Mouse (Mus musculus) neural tube, embryonic 13.5 days (tissue): Measurements from ENCODE around the gene 1700020N01Rik. TPM values are rescaled to one million over a fixed set of nuclear protein-coding genes. Genes with fewer than 3 reads are reported as not detected.

Experiments
- ATAC-seq: fragments of 200-750 bp; cut with Nextera tagmentation; 2 replicates; pipeline ENCODE4 v1.8.0; 2017; ENCODE audit warnings: low read depth, mild to moderate bottlenecking, moderate TSS enrichment, moderate library complexity
- H3K27ac ChIP-seq: fragments of 300-500 bp; sonication (generic); replicated peaks from 2 replicates; pipeline ENCODE4 v1.5.1; 2015; ENCODE audit warnings: moderate library complexity, mild to moderate bottlenecking, inconsistent platforms
- H3K27me3 ChIP-seq: fragments of 300-500 bp; sonication (generic); 2 replicates; pipeline ENCODE4 v1.6.1; 2015; ENCODE audit warnings: mild to moderate bottlenecking, inconsistent platforms
- H3K36me3 ChIP-seq: fragments of 300-500 bp; sonication (generic); 2 replicates; pipeline ENCODE4 v1.6.1; 2015; ENCODE audit warnings: mild to moderate bottlenecking, inconsistent platforms
- H3K4me1 ChIP-seq: fragments of 300-500 bp; sonication (generic); replicated peaks from 2 replicates; pipeline ENCODE4 v1.6.1; 2015; ENCODE audit warnings: inconsistent platforms
- H3K4me2 ChIP-seq: fragments of 300-500 bp; sonication (generic); 2 replicates; pipeline ENCODE4 v1.6.1; 2015; ENCODE audit warnings: inconsistent platforms, mild to moderate bottlenecking, moderate library complexity
- H3K4me3 ChIP-seq: fragments of 300-500 bp; sonication (generic); 2 replicates; pipeline ENCODE4 v1.5.1; 2015; ENCODE audit warnings: mild to moderate bottlenecking, inconsistent platforms
- H3K9ac ChIP-seq: fragments of 300-500 bp; sonication (generic); 2 replicates; pipeline ENCODE4 v1.6.1; 2015; ENCODE audit warnings: moderate library complexity, mild to moderate bottlenecking, inconsistent platforms
- H3K9me3 ChIP-seq: fragments of 300-500 bp; sonication (generic); 2 replicates; pipeline ENCODE4 v1.6.1; 2016; ENCODE audit warnings: inconsistent platforms
- WGBS: fragments of 180-500 bp; shearing (Covaris S2); methylation state at CpG from one replicate; pipeline ENCODE4 v1.1.7; 2015; 5-methylcytosine and 5-hydroxymethylcytosine counted together
- polyA plus RNA-seq: library from polyadenylated mRNA; unstranded; fragments of >200 nt; fragmentation: Nextera tagmentation; extraction: Ambion mirVana; gene quantifications from 2 replicates; pipeline ENCODE4 v1.2.1, GENCODE M21; 2015

The 1700020N01Rik gene
- polyA plus RNA-seq, 1 experiment from 2014 or later: not detected

- Histone ChIP-seq H3K9me3 (no peaks in the 10 kb centered on the region), H3K4me2 (no peak overlapping the region), H3K4me3 (no peak overlapping the region), H3K27ac (no peak overlapping the region), H3K9ac (no peak overlapping the region), H3K27me3 (no peaks in the 10 kb centered on the region), H3K36me3 (no peaks in the 10 kb centered on the region), H3K4me1 (no peaks in the 10 kb centered on the region)
- no peak for ATAC-seq
- WGBS: 62% methylated on average over 6 of the region's 6 CpGs
Measured at GRCm38 (mm10) chr10:21636711-21637081, 43.8 kb downstream of the 1700020N01Rik start.

- Histone ChIP-seq H3K4me1 (no peaks in the 10 kb centered on the region), H3K27ac (no peak overlapping the region), H3K4me3 (no peak overlapping the region), H3K9ac (no peak overlapping the region), H3K9me3 (no peaks in the 10 kb centered on the region), H3K4me2 (no peak overlapping the region), H3K27me3 (no peaks in the 10 kb centered on the region), H3K36me3 (no peaks in the 10 kb centered on the region)
- ATAC-seq: no peak
- WGBS: 91% methylated on average over 4 of the region's 4 CpGs
Measured at GRCm38 (mm10) chr10:21651388-21651787, 58.4 kb downstream of the 1700020N01Rik start.

- H3K4me2 ChIP-seq: no peak overlapping the region
- H3K9ac ChIP-seq: no peak overlapping the region
- ATAC-seq: no peak
- no peaks in the 10 kb centered on the region for H3K4me1 ChIP-seq
- no peak overlapping the region for H3K4me3 ChIP-seq
- no peaks in the 10 kb centered on the region for H3K27me3 ChIP-seq
- no peak overlapping the region for H3K27ac ChIP-seq
- WGBS: 83% methylated on average over 24 of the region's 24 CpGs
- no peaks in the 10 kb centered on the region for H3K9me3 ChIP-seq
- no peaks in the 10 kb centered on the region for H3K36me3 ChIP-seq
Measured at GRCm38 (mm10) chr10:21652426-21653345, 59.7 kb downstream of the 1700020N01Rik start.

- ATAC-seq: no peak
- H3K4me1 ChIP-seq: no peaks in the 10 kb centered on the region
- no peak overlapping the region for H3K4me3 ChIP-seq
- no peaks in the 10 kb centered on the region for H3K27me3 ChIP-seq
- 92% methylated on average over 7 of the region's 7 CpGs for WGBS
- H3K4me2 ChIP-seq: no peak overlapping the region
- H3K27ac ChIP-seq: no peak overlapping the region
- H3K9ac ChIP-seq: no peak overlapping the region
- H3K9me3 ChIP-seq: no peaks in the 10 kb centered on the region
- H3K36me3 ChIP-seq: no peaks in the 10 kb centered on the region
Measured at GRCm38 (mm10) chr10:21653469-21653868, 60.5 kb downstream of the 1700020N01Rik start.

DNA sequence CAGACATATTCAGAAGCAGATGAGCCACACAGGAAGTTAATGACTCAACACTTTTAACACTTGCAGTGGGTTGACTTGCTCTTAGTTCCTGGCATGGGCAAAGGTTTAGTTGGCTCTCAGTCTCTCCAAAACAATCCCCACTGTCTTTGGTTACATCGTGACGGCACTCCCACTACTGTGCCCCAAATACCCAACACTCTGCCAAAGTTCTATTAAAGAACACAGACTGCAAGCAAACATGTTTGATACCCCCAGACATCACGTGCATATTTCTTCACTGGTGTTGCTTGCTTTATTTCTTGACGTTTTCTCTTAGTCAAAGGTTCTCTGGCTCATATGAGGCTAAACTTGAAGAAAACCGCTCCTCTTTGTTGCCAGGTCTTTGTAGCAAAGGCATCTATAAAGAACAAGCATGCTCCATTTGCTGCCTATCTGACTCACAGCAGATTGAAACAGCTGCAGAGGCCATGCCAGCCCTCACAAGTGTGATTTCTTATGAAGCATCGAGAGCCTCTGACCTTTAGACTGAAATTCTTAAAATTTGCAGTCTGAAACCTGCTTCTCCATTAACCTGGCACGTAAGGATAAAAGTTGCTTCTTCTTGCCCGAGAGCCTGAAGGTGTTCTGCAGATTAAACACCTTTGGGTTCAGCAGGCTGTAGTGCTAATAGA lies 66.8 kb downstream of the 1700020N01Rik start:
- Histone ChIP-seq H3K4me2 (no peak overlapping the region), H3K36me3 (no peaks in the 10 kb centered on the region), H3K27me3 (no peaks in the 10 kb centered on the region), H3K4me1 (no peaks in the 10 kb centered on the region), H3K9me3 (no peaks in the 10 kb centered on the region), H3K27ac (no peak overlapping the region), H3K4me3 (no peak overlapping the region), H3K9ac (no peak overlapping the region)
- WGBS: 84% methylated on average over 8 of the region's 8 CpGs
- ATAC-seq: no peak

GRCm38 (mm10) chr10:21668976-21669375 lies 76.0 kb downstream of the 1700020N01Rik start:
- no peak overlapping the region for H3K4me2 ChIP-seq
- H3K27ac ChIP-seq: no peak overlapping the region
- no peaks in the 10 kb centered on the region for H3K4me1 ChIP-seq
- H3K9me3 ChIP-seq: no peaks in the 10 kb centered on the region
- no peaks in the 10 kb centered on the region for H3K36me3 ChIP-seq
- ATAC-seq: no peak
- no peaks in the 10 kb centered on the region for H3K27me3 ChIP-seq
- no peak overlapping the region for H3K4me3 ChIP-seq
- H3K9ac ChIP-seq: no peak overlapping the region
- 62% methylated on average over 17 of the region's 17 CpGs for WGBS

GRCm38 (mm10) chr10:21669750-21670161 lies 76.8 kb downstream of the 1700020N01Rik start:
- Histone ChIP-seq H3K27me3 (no peaks in the 10 kb centered on the region), H3K4me1 (no peaks in the 10 kb centered on the region), H3K36me3 (no peaks in the 10 kb centered on the region), H3K9ac (no peak overlapping the region), H3K4me3 (no peak overlapping the region), H3K27ac (no peak overlapping the region), H3K9me3 (no peaks in the 10 kb centered on the region), H3K4me2 (no peak overlapping the region)
- no peak for ATAC-seq
- 60% methylated on average over 11 of the region's 11 CpGs for WGBS

- Histone ChIP-seq H3K4me2 (no peak overlapping the region), H3K4me1 (no peaks in the 10 kb centered on the region), H3K4me3 (no peak overlapping the region), H3K9me3 (no peaks in the 10 kb centered on the region), H3K27me3 (no peaks in the 10 kb centered on the region), H3K9ac (no peak overlapping the region), H3K36me3 (no peaks in the 10 kb centered on the region), H3K27ac (no peak overlapping the region)
- no peak for ATAC-seq
- WGBS: 83% methylated on average over 5 of the region's 5 CpGs
Measured at GRCm38 (mm10) chr10:21670168-21670567, 77.2 kb downstream of the 1700020N01Rik start.

Other genes starting within 250 kb of the 1700020N01Rik start
- gene Aldh8a1, start 215.9 kb upstream of the 1700020N01Rik start, polyA plus RNA-seq: 0.12 TPM in 1 of 2 replicates, not detected in the other